In genomic region chr16:10788271-10788670, GRCm38 (mm10) we compare ENCODE assay signal across 21 mouse cellular contexts. TPM values are rescaled to one million over a fixed set of nuclear protein-coding genes. Genes with fewer than 3 reads are reported as not detected.
A peak's percentile ranks its signal among the peaks of the same experiment; 100 is the strongest.
DNase-seq lines count a peak whose midpoint lies in the region; ATAC-seq and TF ChIP-seq lines count a peak whose summit lies in the region.
"Had no signal": no experiment of that assay in that cellular context is flagged by ENCODE, and none has a peak within 500 bp of the region (broad histone marks: within the 10 kb centered on the region; RNA-seq: fewer than 3 reads in every experiment).

Gene Tnp2, minus strand, starts transcription at chr16:10788660.

- H3K4me1 ChIP-seq in heart, embryonic 10.5 days: peaks cover 45% of the 10 kb centered on the region
- H3K4me1 ChIP-seq in CH12.LX (ENCODE audit: control insufficient read depth in 1 of 2, insufficient read depth in 2 of 2): peaks cover 28 to 37% of the 10 kb centered on the region in 2 experiments
- H3K4me1 ChIP-seq in embryonic facial prominence, embryonic 13.5 days: peaks cover 27% of the 10 kb centered on the region
- peaks cover 23% of the 10 kb centered on the region for H3K4me1 ChIP-seq in midbrain, embryonic 15.5 days

- ATAC-seq in embryonic facial prominence, embryonic 13.5 days (ENCODE audit: insufficient number of reproducible peaks, insufficient read depth, low FRiP score, low TSS enrichment, low read depth): no peak
- ATAC-seq in midbrain, embryonic 15.5 days (replicated peaks): no peak
- no peak for ATAC-seq in erythroblast, adult 5-6 weeks (replicated peaks; ENCODE audit: low FRiP score, poor library complexity, severe bottlenecking)
- ATAC-seq: forebrain, embryonic 14.5 days; liver, embryonic 12.5 days had no signal

- H3K4me3 ChIP-seq in heart, embryonic 10.5 days: no peak within 1 kb of the TSS
- no peak within 1 kb of the TSS for H3K4me3 ChIP-seq in CH12.LX (replicated peaks in 1 of 3; ENCODE audit: low read depth in 2 of 3, low read length in 2 of 3, poor library complexity in 1 of 3)
- H3K4me3 ChIP-seq in embryonic facial prominence, embryonic 13.5 days: no peak within 1 kb of the TSS
- no peak within 1 kb of the TSS for H3K4me3 ChIP-seq in midbrain, embryonic 15.5 days
- H3K4me3 ChIP-seq: embryonic facial prominence, embryonic 12.5 days; hindbrain, embryonic 12.5 days; liver, embryonic 12.5 days had no signal

- H3K9me3 ChIP-seq in heart, embryonic 10.5 days: no peaks in the 10 kb centered on the region
- no peaks in the 10 kb centered on the region for H3K9me3 ChIP-seq in CH12.LX (replicated peaks; ENCODE audit: low read length)
- no peaks in the 10 kb centered on the region for H3K9me3 ChIP-seq in embryonic facial prominence, embryonic 13.5 days
- no peaks in the 10 kb centered on the region for H3K9me3 ChIP-seq in midbrain, embryonic 15.5 days
- H3K9me3 ChIP-seq: embryonic facial prominence, embryonic 12.5 days; hindbrain, embryonic 12.5 days; liver, embryonic 12.5 days had no signal

- intact Hi-C loops in heart, postnatal 36 days (cut with DNase I): loop anchor here (5.0 kb wide), 1 partner anchor 344 kb away; the partner anchor contains the start of gene Txndc11

- no peak within 1 kb of the TSS for H3K4me2 ChIP-seq in CH12.LX (ENCODE audit: insufficient read depth, low read depth, poor library complexity, severe bottlenecking)
- no peak within 1 kb of the TSS for H3K4me2 ChIP-seq in embryonic facial prominence, embryonic 13.5 days
- no peak within 1 kb of the TSS for H3K4me2 ChIP-seq in midbrain, embryonic 15.5 days
- H3K4me2 ChIP-seq: embryonic facial prominence, embryonic 12.5 days; heart, embryonic 11.5 days; hindbrain, embryonic 12.5 days; liver, embryonic 12.5 days had no signal

- dilution Hi-C loops in CH12.LX (cut with MboI; ENCODE audit: extremely low pct_ligation_motif_present, extremely low pct_unique_long_range_greater_than_20kb, low sequenced_read_pairs): no loop called here

- H3K36me3 ChIP-seq in heart, embryonic 10.5 days: no peaks in the 10 kb centered on the region
- H3K36me3 ChIP-seq in CH12.LX (replicated peaks in 1 of 2; ENCODE audit: control insufficient read depth in 1 of 2, insufficient read depth in 1 of 2, low read length in 1 of 2): peaks cover 0 to 11% of the 10 kb centered on the region in 2 experiments
- no peaks in the 10 kb centered on the region for H3K36me3 ChIP-seq in embryonic facial prominence, embryonic 13.5 days
- no peaks in the 10 kb centered on the region for H3K36me3 ChIP-seq in midbrain, embryonic 15.5 days (replicated peaks)
- H3K36me3 ChIP-seq: embryonic facial prominence, embryonic 12.5 days; hindbrain, embryonic 12.5 days; liver, embryonic 12.5 days had no signal

- WGBS in heart, embryonic 10.5 days: 44% methylated on average over 16 of the region's 16 CpGs
- WGBS in embryonic facial prominence, embryonic 13.5 days: 52% methylated on average over 16 of the region's 16 CpGs
- WGBS in midbrain, embryonic 15.5 days: 62% methylated on average over 16 of the region's 16 CpGs

- H3K9ac ChIP-seq in CH12.LX (ENCODE audit: insufficient read depth, low read depth): no peak within 1 kb of the TSS
- H3K9ac ChIP-seq in embryonic facial prominence, embryonic 13.5 days: peak within 1 kb of the TSS; percentile 51
- H3K9ac ChIP-seq in midbrain, embryonic 15.5 days: no peak within 1 kb of the TSS
- H3K9ac ChIP-seq: embryonic facial prominence, embryonic 12.5 days; hindbrain, embryonic 12.5 days; liver, embryonic 12.5 days had no signal

- TF ChIP-seq CTCF in CH12.LX (conservative IDR thresholded peaks at IDR 0.05 in 1 of 2, IDR thresholded peaks at IDR 0.05 in 1 of 2; ENCODE audit: low read depth in 2 of 2, low read length in 2 of 2): no peak

- no peak for DNase-seq in heart, embryonic 10.5 days (ENCODE audit: low spot score)
- no peak for DNase-seq in heart, postnatal 36 days
- DNase-seq in CH12.LX (ENCODE audit: extremely low read depth) (peak; percentile 44), adipocyte (ENCODE audit: low spot score) (no peak)
- peak; percentile 42 for DNase-seq in thymus, postnatal 0 days (ENCODE audit: low spot score)
- DNase-seq: adrenal gland, postnatal 10 days; cerebellum, postnatal 25 days; kidney, adult 8-10 months had no signal

- TF ChIP-seq RAD21 in CH12.LX (IDR thresholded peaks at IDR 0.05; ENCODE audit: low read depth, low read length): no peak

- H3K27me3 ChIP-seq in heart, embryonic 10.5 days (ENCODE audit: insufficient read depth, poor library complexity, severe bottlenecking): peaks cover 40% of the 10 kb centered on the region
- H3K27me3 ChIP-seq in CH12.LX (replicated peaks): no peaks in the 10 kb centered on the region
- H3K27me3 ChIP-seq in embryonic facial prominence, embryonic 13.5 days: no peaks in the 10 kb centered on the region
- H3K27me3 ChIP-seq in midbrain, embryonic 15.5 days (replicated peaks): peaks cover 2% of the 10 kb centered on the region; the same call in 1 of the 2 replicates

- TF ChIP-seq POLR2A in CH12.LX (IDR thresholded peaks at IDR 0.05; ENCODE audit: low read depth, low read length): no peak

- peak within 1 kb of the TSS; percentile 24; the same call in 1 of the 2 replicates for H3K27ac ChIP-seq in heart, embryonic 10.5 days
- no peak within 1 kb of the TSS for H3K27ac ChIP-seq in CH12.LX (ENCODE audit: insufficient read depth, low read depth)
- no peak within 1 kb of the TSS for H3K27ac ChIP-seq in embryonic facial prominence, embryonic 13.5 days
- no peak within 1 kb of the TSS for H3K27ac ChIP-seq in midbrain, embryonic 15.5 days
- H3K27ac ChIP-seq: embryonic facial prominence, embryonic 12.5 days; hindbrain, embryonic 12.5 days; liver, embryonic 12.5 days had no signal

- H3K79me2 ChIP-seq in CH12.LX (replicated peaks; ENCODE audit: control insufficient read depth, extremely low read depth, insufficient read depth, poor library complexity, severe bottlenecking): peaks cover 14% of the 10 kb centered on the region

- in situ Hi-C loops in CH12.LX (cut with MboI; ENCODE audit: low pct_ligation_motif_present, low pct_unique_long_range_greater_than_20kb, low sequenced_read_pairs): loop anchor here (5.0 kb wide), 2 partner anchors 121 to 216 kb away; no protein-coding TSS in a partner anchor

- no peak for TF ChIP-seq EP300 in CH12.LX (IDR thresholded peaks at IDR 0.05; ENCODE audit: low read length)

TF ChIP-seq in CH12.LX, 34 proteins besides CTCF, POLR2A, EP300 and RAD21:
- TF ChIP-seq MAFK (IDR thresholded peaks at IDR 0.05; ENCODE audit: insufficient replicate concordance, low read length) (no peak), MAX (IDR thresholded peaks at IDR 0.05; ENCODE audit: low read length) (no peak), ETS1 (conservative IDR thresholded peaks at IDR 0.05; ENCODE audit: low read depth, low read length) (0 out of 2 replicates have a peak, but pooled peaks have one; percentile 19), CHD2 (IDR thresholded peaks at IDR 0.05; ENCODE audit: low read length) (0 out of 2 replicates have a peak, but pooled peaks have one; percentile 25), BHLHE40 (IDR thresholded peaks at IDR 0.05; ENCODE audit: low read depth, low read length) (0 out of 2 replicates have a peak, but pooled peaks have one; percentile 18), HCFC1 (IDR thresholded peaks at IDR 0.05; ENCODE audit: low read depth, low read length) (no peak), E2F4 (IDR thresholded peaks at IDR 0.05; ENCODE audit: insufficient replicate concordance, low read depth, low read length) (no peak), RCOR1 (conservative IDR thresholded peaks at IDR 0.05; ENCODE audit: low read depth, low read length) (no peak), NRF1 (IDR thresholded peaks at IDR 0.05; ENCODE audit: low read depth, low read length) (no peak), JUND (conservative IDR thresholded peaks at IDR 0.05; ENCODE audit: low read depth, low read length) (no peak), KAT2A (IDR thresholded peaks at IDR 0.05; ENCODE audit: insufficient replicate concordance, low read length) (no peak), USF1 (IDR thresholded peaks at IDR 0.05; ENCODE audit: low read depth, low read length) (no peak), UBTF (IDR thresholded peaks at IDR 0.05; ENCODE audit: low read depth, low read length) (no peak), USF2 (conservative IDR thresholded peaks at IDR 0.05; ENCODE audit: low read depth, low read length) (no peak), ZMIZ1 (IDR thresholded peaks at IDR 0.05; ENCODE audit: low read depth, low read length) (no peak), ZKSCAN1 (IDR thresholded peaks at IDR 0.05; ENCODE audit: borderline replicate concordance, low read depth, low read length) (no peak), PAX5 (IDR thresholded peaks at IDR 0.05; ENCODE audit: low read length) (no peak), TCF12 (IDR thresholded peaks at IDR 0.05; ENCODE audit: low read depth, low read length) (peak; percentile 52; the same call in 1 of the 2 replicates), CHD1 (IDR thresholded peaks at IDR 0.05; ENCODE audit: low read depth, low read length) (no peak), ZNF384 (IDR thresholded peaks at IDR 0.05; ENCODE audit: low read depth, low read length) (no peak), POLR2AphosphoS2 (IDR thresholded peaks at IDR 0.05; ENCODE audit: low read depth, low read length) (no peak), MXI1 (IDR thresholded peaks at IDR 0.05; ENCODE audit: low read depth, low read length) (no peak)

RNA-seq across cellular contexts. Expression of gene Tnp2, which starts in this region (rescaled TPM):
- polyA plus RNA-seq in heart, embryonic 10.5 days (2016; fragmentation: Nextera tagmentation; extraction: Ambion mirVana): not detected in 2 replicates
- not detected for total RNA-seq in heart, postnatal 36 days (2021)
- total RNA-seq in CH12.LX (2012; rRNA removed) (0.25 TPM in 1 of 2 replicates, not detected in the other), CH12.LX (2014; rRNA removed) (not detected in 2 replicates)
- 0.43 TPM in 1 of 2 replicates, not detected in the other for polyA plus RNA-seq in CH12.LX (2012; ENCODE audit: insufficient read length, low read depth)
- not detected in 2 replicates for polyA plus RNA-seq in embryonic facial prominence, embryonic 13.5 days (2015; fragmentation: Nextera tagmentation; extraction: Ambion mirVana)
- polyA plus RNA-seq in thymus, postnatal 0 days (2015; fragmentation: Nextera tagmentation; extraction: Ambion mirVana): 3.7 and 4.5 TPM in 2 replicates
- not detected in 2 replicates for polyA plus RNA-seq in midbrain, embryonic 15.5 days (2015; fragmentation: Nextera tagmentation; extraction: Ambion mirVana)
- total RNA-seq in erythroblast, adult 5-6 weeks (2015; ENCODE audit: low replicate concordance): not detected in 2 replicates
- total RNA-seq in erythroblast, adult 5-6 weeks (2017; ENCODE audit: low replicate concordance): not detected in 2 replicates
- total RNA-seq: adrenal gland, postnatal 10 days; gastrocnemius, adult 8-10 months; left cerebral cortex, adult 18-20 months; megakaryocyte-erythroid progenitor cell, adult 5-6 weeks had no signal
- polyA plus RNA-seq: C2C12; embryonic facial prominence, embryonic 12.5 days; forebrain, embryonic 14.5 days; heart, embryonic 11.5 days; hindbrain, embryonic 12.5 days; liver, embryonic 12.5 days; lung, embryonic 16.5 days had no signal

Comparison
In these comparisons a context has a peak if more than half of its experiments do, and no peak if none do; other contexts are left out.
1. Peak in DNase-seq in CH12.LX; RNA of the gene not detected or under 1 TPM.